Mouse (Mus musculus) hindbrain, embryonic 14.5 days (tissue): ENCODE measurements around the gene Gm10306. TPM values are rescaled to one million over a fixed set of nuclear protein-coding genes. Genes with fewer than 3 reads are reported as not detected.

Source experiments
- ATAC-seq: fragments of 200-750 bp; cut with Nextera tagmentation; 2 replicates; pipeline ENCODE4 v1.8.0; 2017; ENCODE audit warnings: moderate number of reproducible peaks, mild to moderate bottlenecking, moderate TSS enrichment, moderate library complexity; ENCODE audit not compliant: low FRiP score
- DNase-seq: peaks from one replicate; pipeline ENCODE4 v3.0.0-alpha.2; 2015; ENCODE audit warnings: low spot score
- H3K27ac ChIP-seq: fragments of 300-500 bp; sonication (generic); 2 replicates; pipeline ENCODE4 v1.5.1; 2014; ENCODE audit warnings: mild to moderate bottlenecking, moderate library complexity
- H3K27me3 ChIP-seq: fragments of 300-500 bp; sonication (generic); 2 replicates; pipeline ENCODE4 v1.6.1; 2014; ENCODE audit warnings: mild to moderate bottlenecking, low read length, mixed read lengths; ENCODE audit not compliant: control insufficient read depth, insufficient read depth
- H3K36me3 ChIP-seq: fragments of 300-500 bp; sonication (generic); replicated peaks from 2 replicates; pipeline ENCODE4 v1.6.1; 2014; ENCODE audit not compliant: control insufficient read depth, insufficient read depth
- H3K4me1 ChIP-seq: fragments of 300-500 bp; sonication (generic); replicated peaks from 2 replicates; pipeline ENCODE4 v1.6.1; 2014; ENCODE audit warnings: antibody characterized with exemption, low read length, mixed read lengths; ENCODE audit not compliant: control insufficient read depth, insufficient read depth
- H3K4me2 ChIP-seq: fragments of 300-500 bp; sonication (generic); replicated peaks from 2 replicates; pipeline ENCODE4 v1.6.1; 2014; ENCODE audit warnings: mild to moderate bottlenecking, moderate library complexity
- H3K4me3 ChIP-seq: fragments of 300-500 bp; sonication (generic); replicated peaks from 2 replicates; pipeline ENCODE4 v1.5.1; 2014; ENCODE audit warnings: mild to moderate bottlenecking, low read length
- H3K9ac ChIP-seq: fragments of 300-500 bp; sonication (generic); 2 replicates; pipeline ENCODE4 v1.6.1; 2014
- H3K9me3 ChIP-seq: fragments of 300-500 bp; sonication (generic); 2 replicates; pipeline ENCODE4 v1.6.1; 2016; ENCODE audit warnings: low read length; ENCODE audit not compliant: control insufficient read depth
- WGBS: fragments of 180-500 bp; shearing (Covaris S2); extraction: QIAGEN DNeasy Blood & Tissue Kit; methylation state at CpG from one replicate; pipeline ENCODE4 v1.1.7; 2014; 5-methylcytosine and 5-hydroxymethylcytosine counted together
- polyA plus RNA-seq: library from polyadenylated mRNA; unstranded; fragments of >200 nt; fragmentation: Nextera tagmentation; extraction: Ambion mirVana; gene quantifications from 2 replicates; pipeline ENCODE4 v1.2.1, GENCODE M21; 2014

Gene Gm10306
- not detected in 2 replicates for polyA plus RNA-seq

DNA sequence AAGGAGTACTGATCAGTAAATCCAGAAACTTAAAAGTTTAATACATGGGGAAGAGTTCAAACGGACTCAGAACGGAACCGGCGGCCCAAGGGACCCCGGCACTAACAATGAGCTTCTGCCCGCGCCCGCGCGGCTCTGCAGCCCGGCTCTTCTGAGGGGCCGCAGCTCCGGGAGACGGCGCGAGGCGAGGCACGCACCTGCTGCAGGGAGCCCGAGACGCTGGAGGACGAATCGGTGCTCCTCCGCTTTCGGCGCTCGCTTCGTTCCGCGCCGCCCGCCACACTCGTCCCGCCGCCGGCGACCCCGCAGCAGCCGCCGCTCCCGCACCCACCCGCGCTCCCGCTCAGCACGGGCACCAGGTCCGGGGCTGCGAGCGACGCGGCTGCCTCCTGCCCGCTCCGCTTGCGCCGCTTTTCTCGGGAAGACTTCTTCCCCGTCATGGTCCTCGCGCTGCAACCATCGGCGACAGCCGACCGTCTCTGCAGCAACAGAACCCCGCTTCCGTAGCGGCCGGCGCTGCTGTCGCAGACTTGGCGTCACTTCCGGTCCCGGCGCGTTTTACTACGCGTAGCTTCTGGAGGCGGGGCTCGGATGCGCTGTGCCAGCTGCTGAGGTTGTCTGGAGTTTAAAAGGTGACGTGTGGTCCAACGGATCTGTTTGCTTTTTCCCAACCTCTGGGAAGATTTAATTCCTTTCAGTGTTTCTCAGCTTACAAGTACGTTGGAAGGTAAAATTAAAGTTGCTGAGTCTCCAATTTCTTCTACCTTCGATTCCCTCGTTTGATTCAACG is at the start of gene Gm10306, which contains the start of gene Caap1:
Gene Gm10306, plus strand, starts transcription at position 282 of the 790 bp plus-strand sequence.
Gene Caap1, minus strand, starts transcription at position 532 of the 790 bp plus-strand sequence.
- H3K4me2 ChIP-seq, result peak within 1 kb of the TSS; percentile 87
- WGBS, result 1% methylated on average over 76 of the region's 83 CpGs
- H3K27me3 ChIP-seq, result no peaks in the 10 kb centered on the region
- peak within 1 kb of the TSS; percentile 98 for H3K4me3 ChIP-seq
- H3K27ac ChIP-seq, result peak within 1 kb of the TSS; percentile 90
- H3K9ac ChIP-seq, result peak within 1 kb of the TSS; percentile 86
- H3K9me3 ChIP-seq, result no peaks in the 10 kb centered on the region
- H3K36me3 ChIP-seq, result no peaks in the 10 kb centered on the region
- peaks cover 12% of the 10 kb centered on the region for H3K4me1 ChIP-seq
- DNase-seq, result peak; percentile 100
- peak; percentile 97 for ATAC-seq

DNA sequence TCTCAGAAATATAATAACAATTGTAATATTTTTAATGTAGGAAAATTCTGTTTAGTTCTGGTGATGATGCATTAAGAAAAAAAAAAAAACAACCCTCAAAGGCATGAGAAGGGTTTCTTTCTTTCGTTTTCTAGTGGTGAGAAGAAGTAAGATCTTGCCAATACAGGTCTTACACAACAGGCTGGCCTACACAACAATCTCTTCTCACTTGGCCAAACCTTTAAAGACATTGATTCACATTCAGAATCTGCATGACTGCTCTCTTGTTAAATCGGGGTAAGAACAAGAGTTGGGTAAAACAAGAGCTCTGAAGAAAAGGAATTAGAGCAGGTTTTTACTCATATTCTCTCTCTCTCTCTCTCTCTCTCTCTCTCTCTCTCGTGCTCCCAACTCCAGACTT is 41.0 kb upstream of the Gm10306 start:
- Histone ChIP-seq H3K4me3 (no peak overlapping the region), H3K27ac (no peak overlapping the region), H3K9me3 (no peaks in the 10 kb centered on the region), H3K36me3 (peaks cover 5% of the 10 kb centered on the region; the same call in 1 of the 2 replicates), H3K4me1 (no peaks in the 10 kb centered on the region), H3K4me2 (no peak overlapping the region), H3K9ac (no peak overlapping the region), H3K27me3 (no peaks in the 10 kb centered on the region)
- no peak for DNase-seq
- ATAC-seq, result no peak
- WGBS, result 82% methylated on average over 3 of the region's 3 CpGs

DNA sequence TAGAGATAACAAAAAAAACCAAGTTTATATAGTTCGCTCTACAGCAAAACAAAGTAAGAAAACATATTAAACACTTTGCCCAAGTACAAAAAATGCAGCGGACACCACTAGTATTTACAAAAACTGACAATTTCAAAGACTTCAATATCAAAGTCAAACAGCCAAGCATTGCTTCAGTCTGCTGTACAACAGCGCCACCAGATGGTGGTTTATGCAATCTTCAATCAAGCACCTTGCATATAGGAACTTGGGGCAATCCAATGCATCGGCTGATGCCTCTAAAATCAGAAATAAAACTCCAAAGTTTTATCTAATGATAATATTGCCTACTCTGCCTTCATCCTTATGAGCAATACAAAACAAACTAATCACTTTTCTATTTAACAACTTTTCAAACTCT is 38.7 kb upstream of the Gm10306 start:
- Histone ChIP-seq H3K4me3 (no peak overlapping the region), H3K27ac (no peak overlapping the region), H3K4me2 (no peak overlapping the region), H3K9ac (no peak overlapping the region), H3K9me3 (no peaks in the 10 kb centered on the region), H3K4me1 (no peaks in the 10 kb centered on the region), H3K27me3 (no peaks in the 10 kb centered on the region), H3K36me3 (no peaks in the 10 kb centered on the region)
- 68% methylated on average over 4 of the region's 4 CpGs for WGBS
- DNase-seq (peak; percentile 83), ATAC-seq (no peak)

- no peak for ATAC-seq
- Histone ChIP-seq H3K9ac (no peak overlapping the region), H3K4me2 (no peak overlapping the region), H3K4me3 (no peak overlapping the region), H3K27ac (no peak overlapping the region), H3K4me1 (no peaks in the 10 kb centered on the region), H3K27me3 (no peaks in the 10 kb centered on the region), H3K36me3 (no peaks in the 10 kb centered on the region), H3K9me3 (no peaks in the 10 kb centered on the region)
- peak; percentile 59 for DNase-seq
These were observed 33.0 kb upstream of the Gm10306 start for GRCm38 (mm10) chr4:94523321-94523720.

DNA sequence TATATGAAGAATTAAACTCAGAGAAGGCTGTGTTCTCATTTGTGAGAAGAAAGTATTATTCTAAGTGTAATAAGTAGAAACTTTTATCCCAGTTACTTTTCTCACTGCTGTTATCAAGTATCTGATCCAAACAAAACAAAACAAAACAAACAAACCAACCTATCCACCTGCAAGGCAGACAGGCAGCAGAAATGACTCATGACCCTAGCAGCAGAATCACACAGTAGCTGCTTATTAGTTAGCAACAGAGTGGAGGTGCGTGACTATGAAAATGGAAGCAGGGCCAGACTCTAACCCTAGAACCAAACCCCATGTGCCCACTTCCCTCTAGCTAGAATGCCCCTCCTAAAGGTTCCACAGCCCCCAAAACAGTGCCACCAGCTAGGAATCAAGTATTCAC is 26.9 kb upstream of the Gm10306 start:
- Histone ChIP-seq H3K4me3 (no peak overlapping the region), H3K36me3 (no peaks in the 10 kb centered on the region), H3K9ac (no peak overlapping the region), H3K4me1 (no peaks in the 10 kb centered on the region), H3K9me3 (no peaks in the 10 kb centered on the region), H3K27ac (no peak overlapping the region), H3K27me3 (no peaks in the 10 kb centered on the region), H3K4me2 (no peak overlapping the region)
- no peak for DNase-seq
- WGBS, result 100% methylated on average over 1 of the region's 1 CpGs
- ATAC-seq, result no peak

- Histone ChIP-seq H3K36me3 (peaks cover 8% of the 10 kb centered on the region), H3K4me1 (no peaks in the 10 kb centered on the region), H3K27me3 (no peaks in the 10 kb centered on the region), H3K9ac (no peak overlapping the region), H3K4me3 (no peak overlapping the region), H3K9me3 (no peaks in the 10 kb centered on the region), H3K27ac (no peak overlapping the region), H3K4me2 (no peak overlapping the region)
- no peak for DNase-seq
- ATAC-seq, result no peak
These were observed 23.1 kb upstream of the Gm10306 start for GRCm38 (mm10) chr4:94533205-94533604.

- 93% methylated on average over 4 of the region's 4 CpGs for WGBS
- no peak for DNase-seq
- no peaks in the 10 kb centered on the region for H3K27me3 ChIP-seq
- H3K4me3 ChIP-seq, result no peak overlapping the region
- H3K4me1 ChIP-seq, result no peaks in the 10 kb centered on the region
- H3K27ac ChIP-seq, result no peak overlapping the region
- ATAC-seq, result no peak
- H3K9me3 ChIP-seq, result no peaks in the 10 kb centered on the region
- H3K36me3 ChIP-seq, result peaks cover 53% of the 10 kb centered on the region
- no peak overlapping the region for H3K4me2 ChIP-seq
- H3K9ac ChIP-seq, result no peak overlapping the region
These were observed 13.3 kb upstream of the Gm10306 start for GRCm38 (mm10) chr4:94543041-94543440.

- no peak overlapping the region for H3K4me3 ChIP-seq
- DNase-seq, result no peak
- ATAC-seq, result no peak
These were observed 12.0 kb upstream of the Gm10306 start for GRCm38 (mm10) chr4:94544321-94544720.

DNA sequence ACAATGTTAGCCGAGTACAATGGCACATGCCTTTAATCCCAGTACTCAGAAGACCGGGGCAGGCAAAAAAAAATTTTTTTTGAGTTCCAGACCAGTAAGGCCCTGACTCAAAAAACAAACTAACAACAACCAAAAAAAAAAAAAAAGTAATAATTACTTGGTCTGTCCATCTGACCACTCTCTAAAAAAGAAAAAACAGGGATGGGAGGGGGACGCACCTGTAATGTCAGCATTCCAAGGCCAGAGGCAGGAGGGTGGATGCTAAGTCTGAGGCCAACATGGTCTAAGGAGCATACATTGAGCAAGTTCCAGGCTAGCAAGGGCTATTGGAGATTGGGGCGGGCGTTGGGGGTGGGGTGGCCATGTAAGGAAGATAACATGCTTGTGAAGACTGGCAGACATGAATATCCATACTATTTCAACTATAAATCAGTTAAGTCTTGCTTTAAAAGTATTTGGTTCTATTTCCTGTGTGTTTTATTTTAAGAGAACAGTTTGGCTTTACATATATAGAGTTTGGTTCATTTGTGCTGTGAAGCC is 1.3 kb upstream of the Gm10306 start:
- Histone ChIP-seq H3K27ac (no peak overlapping the region), H3K27me3 (no peaks in the 10 kb centered on the region), H3K4me3 (peak overlapping the region; percentile 98), H3K9me3 (no peaks in the 10 kb centered on the region), H3K9ac (no peak overlapping the region), H3K4me1 (peaks cover 12% of the 10 kb centered on the region), H3K36me3 (no peaks in the 10 kb centered on the region), H3K4me2 (peak overlapping the region; percentile 87)
- WGBS, result 91% methylated on average over 5 of the region's 5 CpGs
- DNase-seq (no peak), ATAC-seq (no peak)

More at GRCm38 (mm10) chr4:94544321-94544720, 12.0 kb upstream of the Gm10306 start:
- H3K27me3 ChIP-seq, result no peaks in the 10 kb centered on the region
- H3K27ac ChIP-seq, result no peak overlapping the region
- no peak overlapping the region for H3K9ac ChIP-seq
- H3K4me2 ChIP-seq, result no peak overlapping the region
- H3K9me3 ChIP-seq, result no peaks in the 10 kb centered on the region
- WGBS, result 48% methylated on average over 7 of the region's 7 CpGs
- H3K4me1 ChIP-seq, result no peaks in the 10 kb centered on the region
- peaks cover 56% of the 10 kb centered on the region for H3K36me3 ChIP-seq
